Mouse (Mus musculus): ENCODE measurements at regions not wholly inside any gene's neighbourhood (a gene's known extent, or its start where the extent isn't known, plus 50 kb on each side); places are given as distances from the start of the nearest gene placed in this dataset.

DNA sequence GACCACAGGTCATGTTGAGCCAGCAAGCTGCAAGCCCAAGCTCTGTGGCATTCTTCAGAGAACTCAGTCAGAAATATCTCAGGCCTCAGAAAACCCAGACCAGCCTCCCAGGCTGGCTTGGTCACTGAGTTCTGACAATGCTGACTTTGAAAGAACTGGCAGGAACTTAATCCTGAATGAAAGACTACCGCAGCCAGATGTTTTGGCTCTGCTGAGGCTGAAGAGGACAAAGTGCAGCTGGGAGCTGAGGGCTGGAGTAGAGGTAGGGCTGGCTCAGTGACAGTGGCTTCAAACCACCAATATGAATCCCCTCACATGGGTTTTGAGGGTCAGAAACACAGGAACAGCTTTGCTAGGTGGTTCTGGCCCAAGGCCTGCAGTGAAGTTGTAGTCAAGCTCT is 505.6 kb upstream of the Adam5 start:
- TF ChIP-seq POLR2A (IDR thresholded peaks at IDR 0.05; ENCODE audit: insufficient read depth, low read depth, low read length) (no peak), CTCF (IDR thresholded peaks at IDR 0.05) (no peak), EP300 (IDR thresholded peaks at IDR 0.05; ENCODE audit: insufficient read depth, low read depth, low read length) (no peak)

Data from heart, adult 2 months (tissue).